Mouse (Mus musculus) forelimb bud, embryonic 11.5 days (tissue): Measurements from ENCODE around the gene Olfr525.

Experiments used
- DNase-seq: peaks from one replicate; pipeline ENCODE4 v3.0.0-alpha.2; 2012; ENCODE audit warnings: low read depth, low spot score

Olfr525 gene

DNA sequence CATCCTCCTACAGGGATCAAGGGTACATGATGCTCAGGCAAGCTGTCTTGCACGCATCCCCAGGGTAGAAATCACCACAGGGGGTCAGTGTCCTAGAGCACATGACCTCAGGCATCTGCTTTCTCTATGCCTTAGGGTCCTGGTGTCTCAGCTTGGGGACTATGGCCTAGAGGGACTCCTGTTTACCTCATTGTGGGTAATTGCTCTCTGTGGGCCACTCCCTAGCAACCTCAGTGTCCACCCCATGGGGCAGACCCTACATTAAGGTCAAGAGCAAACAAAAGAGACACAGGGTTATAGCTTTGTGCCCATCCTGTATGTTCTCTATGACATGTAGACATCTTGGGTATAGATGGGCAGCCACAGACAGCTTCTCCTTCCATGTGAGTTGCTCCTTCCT, at the start of gene Olfr525:
TSS of gene Olfr525 (plus strand) at position 301 of the 400 bp plus-strand sequence.
- DNase-seq, result no peak

DNA sequence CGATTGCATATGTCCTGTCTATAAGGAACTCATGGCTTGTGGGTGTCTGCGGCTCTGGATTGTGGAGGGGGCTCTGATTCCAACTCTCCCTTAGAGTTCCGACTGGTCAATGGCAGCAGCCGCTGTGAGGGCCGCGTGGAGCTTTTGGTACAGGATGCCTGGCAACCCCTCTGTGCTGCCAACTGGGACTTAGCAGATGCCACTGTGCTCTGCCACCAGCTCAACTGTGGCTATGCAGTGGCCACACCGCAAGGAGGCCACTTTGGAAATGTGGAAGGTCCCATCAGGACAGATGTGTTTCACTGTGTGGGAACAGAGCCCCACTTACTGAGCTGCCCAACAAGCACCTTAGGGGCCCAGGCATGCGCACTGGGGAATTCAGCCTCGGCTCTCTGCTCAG, 24.9 kb upstream of the Olfr525 start:
- DNase-seq, result no peak

DNA sequence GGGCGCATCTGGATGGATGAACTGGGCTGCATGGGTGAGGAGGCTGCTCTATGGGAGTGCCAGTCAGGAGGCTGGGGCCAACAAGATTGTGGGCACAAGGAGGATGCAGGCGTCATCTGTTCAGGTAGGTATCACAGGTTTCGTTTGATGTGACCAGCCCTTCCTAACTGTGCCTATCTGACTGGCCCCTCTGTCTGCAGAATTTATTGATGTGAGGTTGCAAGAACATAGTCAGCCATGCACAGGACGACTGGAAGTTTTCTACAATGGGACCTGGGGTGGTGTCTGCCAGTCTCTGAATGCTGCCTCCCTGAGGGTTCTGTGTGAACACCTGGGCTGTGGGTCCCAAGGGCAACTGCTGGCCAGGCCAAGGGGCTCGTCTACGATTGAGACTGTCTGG, 23.8 kb upstream of the Olfr525 start:
- no peak for DNase-seq

DNA sequence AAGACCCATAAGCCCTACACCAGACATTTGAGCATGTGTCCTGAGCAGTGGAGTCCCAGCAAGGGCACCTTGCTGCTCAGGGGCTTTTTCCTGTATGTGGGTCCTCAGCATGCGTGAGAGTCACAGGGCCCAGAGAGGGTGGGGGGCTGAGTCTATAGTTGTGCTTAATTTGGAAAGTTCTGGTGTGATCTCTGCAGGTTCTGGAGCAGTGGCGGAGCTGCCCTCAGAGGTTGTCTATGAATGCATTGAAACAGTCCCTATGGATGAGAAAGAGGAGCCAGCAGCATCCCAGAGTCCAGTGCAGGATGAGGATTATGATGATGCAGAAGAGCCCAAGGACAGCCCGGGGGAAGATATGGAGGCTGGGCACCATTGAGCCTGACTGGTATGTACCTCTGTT, 21.2 kb upstream of the Olfr525 start:
- no peak for DNase-seq

DNA sequence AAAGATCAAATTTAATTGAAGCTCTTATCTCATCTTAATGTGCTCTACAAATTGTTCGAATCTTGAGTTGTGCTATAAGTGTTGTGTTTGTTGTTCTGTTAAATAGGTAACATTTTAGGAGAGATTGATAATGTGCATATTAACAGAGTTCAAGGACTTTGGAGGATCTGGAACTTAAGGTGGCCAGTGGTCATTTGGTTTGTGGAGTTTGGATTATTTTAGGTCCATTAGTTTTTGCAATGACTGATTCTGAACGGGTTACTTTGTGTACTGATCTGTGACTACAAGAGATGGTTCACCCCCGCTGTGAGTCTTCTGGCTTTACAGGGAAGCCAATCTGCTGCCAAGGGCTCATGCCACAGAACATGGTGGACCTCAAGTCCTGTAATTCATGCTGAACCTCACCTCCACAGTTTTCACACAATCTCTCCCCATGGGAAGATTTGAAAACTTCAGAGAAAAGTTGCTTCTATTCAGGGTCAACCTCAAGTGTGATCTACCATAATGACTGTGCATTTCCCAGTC, 735 bp upstream of the Olfr525 start:
- DNase-seq, result no peak

DNA sequence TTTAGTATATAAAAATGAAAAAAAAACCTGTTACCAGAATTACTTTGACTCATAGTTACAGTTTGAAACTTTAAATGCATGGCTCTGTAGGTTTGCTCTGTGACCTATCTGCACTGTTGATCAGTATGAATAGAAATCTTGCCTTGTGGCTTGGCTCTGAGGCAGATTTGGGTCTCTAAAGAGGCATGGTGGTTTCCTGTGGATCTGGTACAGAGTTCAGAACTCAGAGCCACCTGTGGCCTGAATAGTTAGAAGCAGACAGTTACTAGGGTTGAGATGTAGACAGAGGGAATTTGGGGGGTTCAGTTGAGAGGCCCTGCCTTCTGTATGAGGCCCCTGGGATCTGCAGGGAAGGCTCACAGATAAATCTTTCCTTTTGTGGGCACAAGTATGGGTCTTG, 477 bp downstream of the Olfr525 start:
- no peak for DNase-seq

DNA sequence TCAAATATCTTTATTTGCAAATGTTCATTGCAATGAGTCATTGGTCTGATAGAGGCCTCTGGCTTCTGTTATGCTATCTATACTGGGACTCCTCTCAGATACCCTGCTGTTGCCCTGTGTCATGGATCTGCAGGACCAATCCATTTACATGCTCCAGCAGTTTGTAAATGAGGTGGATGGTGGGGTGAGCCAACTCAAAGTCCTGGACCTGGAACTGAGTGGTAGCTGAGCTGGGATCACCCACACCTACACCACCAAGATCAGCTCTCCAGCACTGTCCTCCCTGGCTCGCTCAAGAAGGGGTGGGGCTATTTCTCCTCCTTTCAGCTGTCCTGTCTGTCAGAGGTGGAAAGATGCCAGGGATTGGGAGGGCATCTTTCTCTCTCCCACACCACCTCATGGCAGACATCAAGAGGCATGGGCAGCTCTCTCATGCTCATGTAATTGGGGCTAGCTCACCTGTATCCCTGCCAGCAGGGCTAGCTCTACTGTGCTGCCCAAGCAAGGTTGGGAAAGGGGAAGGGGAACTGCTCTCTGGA, 9.2 kb downstream of the Olfr525 start:
- DNase-seq, result no peak

DNA sequence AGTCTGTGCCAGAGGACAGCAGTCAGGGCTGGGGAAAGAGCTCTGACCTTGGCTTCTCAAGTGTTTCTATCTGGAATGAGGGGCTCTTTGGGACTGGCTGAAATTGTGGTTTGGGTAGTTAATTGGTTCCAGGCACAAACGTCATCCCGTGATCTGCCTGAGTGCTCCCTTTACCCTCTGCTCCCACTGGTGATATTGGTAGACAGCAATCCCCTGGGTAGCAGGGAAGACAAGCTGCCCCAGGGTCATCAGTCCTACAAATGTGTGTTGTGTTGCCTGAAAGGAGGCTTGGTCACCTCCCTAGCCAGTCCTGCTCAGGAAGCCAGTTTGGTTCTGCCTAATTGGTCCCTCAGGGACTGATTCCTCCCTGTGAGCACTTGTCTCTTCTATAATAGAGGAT, 13.1 kb downstream of the Olfr525 start, which contains the start of gene Olfr527:
TSS of gene Olfr527 (plus strand) at position 301 of the 400 bp plus-strand sequence.
- no peak for DNase-seq

DNA sequence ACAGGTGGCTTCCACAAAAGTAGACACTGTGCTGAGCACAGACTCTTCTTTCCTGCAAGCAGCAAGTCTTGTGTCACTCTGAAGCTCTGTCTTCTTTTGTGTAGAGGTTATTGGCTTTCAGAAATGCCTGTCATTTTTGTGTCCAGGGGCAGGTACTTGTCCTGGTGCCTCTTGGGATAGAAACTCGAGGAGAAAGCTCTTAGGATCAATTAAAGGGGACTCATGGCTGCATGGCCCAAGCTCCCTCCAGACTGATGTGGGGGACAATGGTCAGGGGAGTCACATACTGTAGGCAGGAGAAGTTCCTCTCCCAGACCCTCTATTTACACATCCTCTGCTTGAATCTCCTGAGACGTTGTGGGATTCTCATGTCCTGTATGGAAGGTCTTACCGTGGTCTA, 40.9 kb downstream of the Olfr525 start, which contains the start of gene Olfr60:
TSS of gene Olfr60 (minus strand) at position 101 of the 400 bp plus-strand sequence.
- no peak for DNase-seq

DNA sequence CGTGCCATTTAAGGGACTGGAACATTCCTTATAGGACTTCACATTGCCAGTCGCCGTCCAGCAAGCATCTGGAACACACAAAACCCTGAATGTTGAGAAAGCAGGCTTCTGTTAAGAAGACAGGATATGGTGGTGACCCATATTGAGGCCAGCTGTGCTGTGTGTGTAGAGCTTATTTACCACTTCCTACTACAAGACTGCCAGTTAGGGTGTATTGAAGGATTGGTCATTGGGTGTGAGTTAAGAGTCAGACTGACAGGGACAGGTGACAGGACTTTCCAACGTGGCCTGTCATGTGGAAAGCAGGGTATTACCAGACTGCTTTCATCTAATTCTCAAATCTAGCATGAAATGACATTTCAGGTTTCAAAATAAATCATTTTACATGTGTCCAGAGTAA, 53.6 kb downstream of the Olfr525 start:
- peak; percentile 6 for DNase-seq

DNA sequence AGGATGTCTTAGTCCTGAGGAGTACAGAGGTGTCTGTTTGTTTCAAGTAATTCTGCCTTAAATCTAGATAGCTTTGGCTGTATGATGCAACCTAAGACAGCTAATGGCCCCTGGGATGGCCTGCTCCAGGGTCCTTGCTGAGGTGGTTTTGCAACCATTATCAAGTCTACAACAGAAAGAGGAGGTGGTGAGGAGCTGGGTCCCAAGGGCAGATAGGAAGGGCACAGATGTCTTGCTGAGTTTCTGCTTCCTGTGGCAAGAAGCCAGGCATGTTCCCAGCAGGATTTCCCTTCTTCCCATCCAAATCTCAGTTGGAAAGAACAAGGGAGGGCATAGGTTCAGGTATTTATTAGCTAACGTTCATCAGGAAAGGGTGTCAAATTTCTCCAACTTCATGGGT, 55.6 kb downstream of the Olfr525 start, which contains the start of gene Olfr530:
TSS of gene Olfr530 (minus strand) at position 101 of the 400 bp plus-strand sequence.
- DNase-seq, result no peak

DNA sequence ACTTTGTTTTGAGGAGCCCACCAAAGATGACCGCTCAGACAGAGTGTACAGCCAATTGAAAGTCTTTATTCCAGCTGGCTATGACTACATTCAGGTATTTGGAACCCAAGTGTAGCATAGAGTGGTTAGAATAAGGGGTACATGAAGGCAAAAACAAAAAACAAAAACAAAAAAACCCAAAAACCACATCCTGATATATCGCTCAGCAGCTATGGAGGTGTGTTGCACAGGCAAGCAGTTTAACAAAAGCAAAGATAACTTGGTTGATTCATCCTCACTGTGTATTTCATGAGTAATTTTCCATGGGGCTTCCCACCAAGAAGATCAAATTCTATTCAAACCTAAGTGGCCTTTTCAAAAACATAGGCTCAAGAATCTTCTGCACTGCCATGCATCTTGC, 56.3 kb downstream of the Olfr525 start:
- DNase-seq, result no peak
